Mouse (Mus musculus) kidney, postnatal 4 days (tissue): ENCODE data around the gene Kcna2.

ENCODE experiments used
- DNase-seq, 2 experiments: peaks; one replicate each; pipeline ENCODE4 v3.0.0; 2021; ENCODE audit warnings: mixed read lengths in 2 of 2

The Kcna2 gene

GRCm38 (mm10) chr3:107100811-107101455 lies at the start of gene Kcna2:
Gene Kcna2 (plus strand): TSS chr3:107101146.
- DNase-seq = no peak

- DNase-seq = no peak
Measured at GRCm38 (mm10) chr3:107061468-107061867, 39.5 kb upstream of the Kcna2 start.

GRCm38 (mm10) chr3:107062771-107063170 lies 38.2 kb upstream of the Kcna2 start:
- no peak for DNase-seq

GRCm38 (mm10) chr3:107065510-107066095 lies 35.3 kb upstream of the Kcna2 start:
- DNase-seq = no peak

- no peak for DNase-seq
Measured at GRCm38 (mm10) chr3:107066165-107066850, 34.6 kb upstream of the Kcna2 start.

- DNase-seq = no peak
Measured at GRCm38 (mm10) chr3:107067245-107067644, 33.7 kb upstream of the Kcna2 start.

GRCm38 (mm10) chr3:107073863-107074262 lies 27.1 kb upstream of the Kcna2 start:
- DNase-seq = no peak

GRCm38 (mm10) chr3:107075705-107076104 lies 25.2 kb upstream of the Kcna2 start:
- DNase-seq = no peak

- DNase-seq = no peak
Measured at GRCm38 (mm10) chr3:107076658-107077057, 24.3 kb upstream of the Kcna2 start.

GRCm38 (mm10) chr3:107077101-107077500 lies 23.8 kb upstream of the Kcna2 start:
- DNase-seq = no peak

- no peak for DNase-seq
Measured at GRCm38 (mm10) chr3:107080803-107081202, 20.1 kb upstream of the Kcna2 start.

- no peak for DNase-seq
Measured at GRCm38 (mm10) chr3:107081227-107081626, 19.7 kb upstream of the Kcna2 start.

- no peak for DNase-seq
Measured at GRCm38 (mm10) chr3:107084586-107084985, 16.4 kb upstream of the Kcna2 start.

GRCm38 (mm10) chr3:107087410-107087809 lies 13.5 kb upstream of the Kcna2 start:
- DNase-seq = no peak

GRCm38 (mm10) chr3:107088820-107089219 lies 12.1 kb upstream of the Kcna2 start:
- DNase-seq = no peak

- no peak for DNase-seq
Measured at GRCm38 (mm10) chr3:107089475-107089874, 11.5 kb upstream of the Kcna2 start.

GRCm38 (mm10) chr3:107090001-107090400 lies 10.9 kb upstream of the Kcna2 start:
- DNase-seq = no peak

- no peak for DNase-seq
Measured at GRCm38 (mm10) chr3:107090403-107091150, 10.4 kb upstream of the Kcna2 start.

GRCm38 (mm10) chr3:107094028-107094427 lies 6.9 kb upstream of the Kcna2 start:
- peak; percentile 33 to 38 for DNase-seq

GRCm38 (mm10) chr3:107096269-107096731 lies 4.6 kb upstream of the Kcna2 start:
- DNase-seq = no peak

- no peak for DNase-seq
Measured at GRCm38 (mm10) chr3:107099866-107100265, 1.1 kb upstream of the Kcna2 start.

- peak in 1 of 2 experiments; percentile 40 for DNase-seq
Measured at GRCm38 (mm10) chr3:107101456-107101786, 475 bp downstream of the Kcna2 start.
